ENCODE assay signal across 22 mouse cellular contexts in genomic region chr9:21494726-21495125, GRCm38 (mm10). TPM values are rescaled to one million over a fixed set of nuclear protein-coding genes. Genes with fewer than 3 reads are reported as not detected.
DNase-seq lines count a peak whose midpoint lies in the region; ATAC-seq and TF ChIP-seq lines count a peak whose summit lies in the region.
"Had no signal": no experiment of that assay in that cellular context is flagged by ENCODE, and none has a peak within 500 bp of the region (broad histone marks: within the 10 kb centered on the region; RNA-seq: fewer than 3 reads in every experiment).

No protein-coding gene starts in this region.

- intact Hi-C loops in left cerebral cortex, adult 2 months (cut with DNase I), result no loop called here

- H3K4me2 ChIP-seq in CH12.LX (ENCODE audit: insufficient read depth, low read depth, poor library complexity, severe bottlenecking), result no peak overlapping the region
- H3K4me2 ChIP-seq in embryonic facial prominence, embryonic 12.5 days (replicated peaks), result peak overlapping the region; percentile 52
- H3K4me2 ChIP-seq in limb, embryonic 13.5 days (replicated peaks), result peak overlapping the region; percentile 64
- no peak overlapping the region for H3K4me2 ChIP-seq in intestine, postnatal 0 days (replicated peaks; ENCODE audit: low read depth)
- H3K4me2 ChIP-seq: heart, embryonic 11.5 days; liver, embryonic 15.5 days; neural tube, embryonic 12.5 days had no signal

- H3K9ac ChIP-seq in CH12.LX (ENCODE audit: insufficient read depth, low read depth), result no peak overlapping the region
- no peak overlapping the region for H3K9ac ChIP-seq in embryonic facial prominence, embryonic 12.5 days
- H3K9ac ChIP-seq in limb, embryonic 13.5 days, result peak overlapping the region; percentile 54
- H3K9ac ChIP-seq in intestine, postnatal 0 days (ENCODE audit: low read depth, low read length), result no peak overlapping the region
- H3K9ac ChIP-seq: liver, embryonic 15.5 days; neural tube, embryonic 12.5 days had no signal

- no peak for TF ChIP-seq RAD21 in CH12.LX (IDR thresholded peaks at IDR 0.05; ENCODE audit: low read depth, low read length)

- peaks cover 66 to 92% of the 10 kb centered on the region in 2 experiments for H3K36me3 ChIP-seq in CH12.LX (replicated peaks in 1 of 2; ENCODE audit: control insufficient read depth in 1 of 2, insufficient read depth in 1 of 2, low read length in 1 of 2)
- H3K36me3 ChIP-seq in embryonic facial prominence, embryonic 12.5 days, result peaks cover 31% of the 10 kb centered on the region
- H3K36me3 ChIP-seq in limb, embryonic 13.5 days, result peaks cover 55% of the 10 kb centered on the region
- peaks cover 86% of the 10 kb centered on the region for H3K36me3 ChIP-seq in intestine, postnatal 0 days (ENCODE audit: control insufficient read depth, insufficient read depth)

- H3K27ac ChIP-seq in left cerebral cortex, adult 2 months, result peak overlapping the region; percentile 67
- H3K27ac ChIP-seq in CH12.LX (ENCODE audit: insufficient read depth, low read depth), result peak overlapping the region; percentile 25; the same call in 1 of the 2 replicates
- no peak overlapping the region for H3K27ac ChIP-seq in embryonic facial prominence, embryonic 12.5 days
- no peak overlapping the region; the same call in 1 of the 2 replicates for H3K27ac ChIP-seq in limb, embryonic 13.5 days
- no peak overlapping the region for H3K27ac ChIP-seq in intestine, postnatal 0 days (ENCODE audit: low read depth, low read length)
- H3K27ac ChIP-seq: kidney, postnatal 0 days; liver, embryonic 15.5 days; neural tube, embryonic 12.5 days had no signal

- dilution Hi-C loops in CH12.LX (cut with MboI; ENCODE audit: extremely low pct_ligation_motif_present, extremely low pct_unique_long_range_greater_than_20kb, low sequenced_read_pairs), result no loop called here

- H3K9me3 ChIP-seq in CH12.LX (replicated peaks; ENCODE audit: low read length), result no peaks in the 10 kb centered on the region
- no peaks in the 10 kb centered on the region for H3K9me3 ChIP-seq in embryonic facial prominence, embryonic 12.5 days
- no peaks in the 10 kb centered on the region for H3K9me3 ChIP-seq in limb, embryonic 13.5 days
- no peaks in the 10 kb centered on the region for H3K9me3 ChIP-seq in intestine, postnatal 0 days (ENCODE audit: control insufficient read depth)
- H3K9me3 ChIP-seq: liver, embryonic 15.5 days; neural tube, embryonic 12.5 days had no signal

- H3K4me3 ChIP-seq in left cerebral cortex, adult 2 months, result no peak overlapping the region
- H3K4me3 ChIP-seq in CH12.LX (replicated peaks in 1 of 3; ENCODE audit: low read depth in 2 of 3, low read length in 2 of 3, poor library complexity in 1 of 3), result no peak overlapping the region
- H3K4me3 ChIP-seq in embryonic facial prominence, embryonic 12.5 days, result no peak overlapping the region
- H3K4me3 ChIP-seq in limb, embryonic 13.5 days, result peak overlapping the region; percentile 43
- no peak overlapping the region for H3K4me3 ChIP-seq in intestine, postnatal 0 days (ENCODE audit: low read depth, low read length)
- H3K4me3 ChIP-seq: liver, embryonic 15.5 days; neural tube, embryonic 12.5 days had no signal

- no peak for DNase-seq in left cerebral cortex, adult 2 months (ENCODE audit: extremely low spot score in 1 of 2, low spot score in 2 of 2)
- no peak for DNase-seq in left cerebral cortex, adult 11 months (ENCODE audit: low spot score)
- no peak for DNase-seq in CH12.LX (ENCODE audit: extremely low read depth)
- no peak for DNase-seq in urinary bladder, postnatal 14 days (ENCODE audit: low spot score)
- no peak for DNase-seq in layer of hippocampus, postnatal 25 days (ENCODE audit: extremely low spot score in 1 of 2, low spot score in 1 of 2)
- DNase-seq: adrenal gland, postnatal 25 days; cerebellum, postnatal 25 days; gastrocnemius, postnatal 25 days; heart, postnatal 4 days; lung, postnatal 36 days; right cerebral cortex, postnatal 25 days; thymus, postnatal 14 days had no signal

- H3K27me3 ChIP-seq in CH12.LX (replicated peaks), result no peaks in the 10 kb centered on the region
- no peaks in the 10 kb centered on the region for H3K27me3 ChIP-seq in embryonic facial prominence, embryonic 12.5 days
- no peaks in the 10 kb centered on the region for H3K27me3 ChIP-seq in limb, embryonic 13.5 days
- no peaks in the 10 kb centered on the region for H3K27me3 ChIP-seq in intestine, postnatal 0 days (replicated peaks; ENCODE audit: control insufficient read depth, insufficient read depth, low read length)
- H3K27me3 ChIP-seq: liver, embryonic 15.5 days; neural tube, embryonic 12.5 days had no signal

- no peak for TF ChIP-seq CTCF in left cerebral cortex, adult 2 months (IDR thresholded peaks at IDR 0.05)
- no peak for TF ChIP-seq CTCF in CH12.LX (conservative IDR thresholded peaks at IDR 0.05 in 1 of 2, IDR thresholded peaks at IDR 0.05 in 1 of 2; ENCODE audit: low read depth in 2 of 2, low read length in 2 of 2)
- no peak for TF ChIP-seq CTCF in intestine, postnatal 0 days (IDR thresholded peaks at IDR 0.05; ENCODE audit: low read depth)

- WGBS in embryonic facial prominence, embryonic 12.5 days, result 82% methylated on average over 9 of the region's 9 CpGs
- WGBS in limb, embryonic 13.5 days, result 69% methylated on average over 9 of the region's 9 CpGs
- WGBS in intestine, postnatal 0 days, result 76% methylated on average over 9 of the region's 9 CpGs

- no peak for TF ChIP-seq POLR2A in CH12.LX (IDR thresholded peaks at IDR 0.05; ENCODE audit: low read depth, low read length)

- H3K79me2 ChIP-seq in CH12.LX (replicated peaks; ENCODE audit: control insufficient read depth, extremely low read depth, insufficient read depth, poor library complexity, severe bottlenecking), result no peaks in the 10 kb centered on the region

- in situ Hi-C loops in CH12.LX (cut with MboI; ENCODE audit: low pct_ligation_motif_present, low pct_unique_long_range_greater_than_20kb, low sequenced_read_pairs), result no loop called here

- H3K4me1 ChIP-seq in CH12.LX (ENCODE audit: control insufficient read depth in 1 of 2, insufficient read depth in 2 of 2), result peaks cover 13 to 18% of the 10 kb centered on the region in 2 experiments
- peaks cover 38% of the 10 kb centered on the region for H3K4me1 ChIP-seq in embryonic facial prominence, embryonic 12.5 days
- peaks cover 51% of the 10 kb centered on the region for H3K4me1 ChIP-seq in limb, embryonic 13.5 days
- no peaks in the 10 kb centered on the region for H3K4me1 ChIP-seq in intestine, postnatal 0 days (replicated peaks; ENCODE audit: control insufficient read depth, insufficient read depth, low read length)
- H3K4me1 ChIP-seq: liver, embryonic 15.5 days; neural tube, embryonic 12.5 days had no signal

- no peak for ATAC-seq in embryonic facial prominence, embryonic 12.5 days (ENCODE audit: insufficient number of reproducible peaks, insufficient read depth, low FRiP score, low TSS enrichment)
- no peak for ATAC-seq in limb, embryonic 13.5 days (ENCODE audit: low FRiP score, low read depth)
- no peak for ATAC-seq in intestine, postnatal 0 days
- ATAC-seq: forebrain, embryonic 16.5 days; inflammation-experienced regulatory T-cells, adult 6 months; midbrain, embryonic 16.5 days had no signal

- no peak for TF ChIP-seq EP300 in CH12.LX (IDR thresholded peaks at IDR 0.05; ENCODE audit: low read length)

TF ChIP-seq in CH12.LX, 34 proteins besides CTCF, POLR2A, EP300 and RAD21 (continues in another document):
- TF ChIP-seq NRF1 (IDR thresholded peaks at IDR 0.05; ENCODE audit: low read depth, low read length) (no peak), JUN (IDR thresholded peaks at IDR 0.05; ENCODE audit: insufficient read depth, low read depth, low read length) (no peak), ETS1 (conservative IDR thresholded peaks at IDR 0.05; ENCODE audit: low read depth, low read length) (no peak), TBP (conservative IDR thresholded peaks at IDR 0.05; ENCODE audit: low read depth, low read length) (no peak), USF1 (IDR thresholded peaks at IDR 0.05; ENCODE audit: low read depth, low read length) (no peak), MAZ (IDR thresholded peaks at IDR 0.05; ENCODE audit: low read depth, low read length) (no peak), USF2 (conservative IDR thresholded peaks at IDR 0.05; ENCODE audit: low read depth, low read length) (no peak), UBTF (IDR thresholded peaks at IDR 0.05; ENCODE audit: low read depth, low read length) (no peak), ZMIZ1 (IDR thresholded peaks at IDR 0.05; ENCODE audit: low read depth, low read length) (no peak), KAT2A (IDR thresholded peaks at IDR 0.05; ENCODE audit: insufficient replicate concordance, low read length) (no peak)

RNA-seq across cellular contexts. Expression of gene Tmed1, which starts 15.3 kb away (rescaled TPM):
- 10 to 100 TPM; 13.1 to 13.9 TPM for total RNA-seq in left cerebral cortex, adult 2 months (2021)
- total RNA-seq in CH12.LX (2012; rRNA removed) (28.4 and 28.8 TPM in 2 replicates), CH12.LX (2014; rRNA removed) (21.7 and 25.5 TPM in 2 replicates)
- polyA plus RNA-seq in CH12.LX (2012; ENCODE audit: insufficient read length, low read depth), result 17.1 and 19.8 TPM in 2 replicates
- polyA plus RNA-seq in embryonic facial prominence, embryonic 12.5 days (2016; fragmentation: Nextera tagmentation; extraction: Ambion mirVana), result 113 and 115 TPM in 2 replicates
- polyA plus RNA-seq in limb, embryonic 13.5 days (2015; fragmentation: Nextera tagmentation; extraction: Ambion mirVana), result 135 and 138 TPM in 2 replicates
- total RNA-seq in layer of hippocampus, postnatal 25 days (2021), result 10 to 100 TPM; 12.9 to 14.0 TPM
- polyA plus RNA-seq in intestine, postnatal 0 days (2015; fragmentation: Nextera tagmentation; extraction: Ambion mirVana), result 31.1 and 31.4 TPM in 2 replicates

RNA-seq across cellular contexts. Expression of gene AB124611, which starts 31.2 kb away (rescaled TPM):
- total RNA-seq in left cerebral cortex, adult 2 months (2021), result under 1 TPM in 1 of 2 experiments, not detected in 1; 0.29 TPM
- total RNA-seq in CH12.LX (2012; rRNA removed), result 0.46 and 0.89 TPM in 2 replicates
- total RNA-seq in CH12.LX (2014; rRNA removed), result 1.5 TPM in 2 replicates
- polyA plus RNA-seq in CH12.LX (2012; ENCODE audit: insufficient read length, low read depth), result 2.1 and 2.3 TPM in 2 replicates
- 3.9 and 5.7 TPM in 2 replicates for polyA plus RNA-seq in embryonic facial prominence, embryonic 12.5 days (2016; fragmentation: Nextera tagmentation; extraction: Ambion mirVana)
- 5.2 and 5.5 TPM in 2 replicates for polyA plus RNA-seq in limb, embryonic 13.5 days (2015; fragmentation: Nextera tagmentation; extraction: Ambion mirVana)
- total RNA-seq in layer of hippocampus, postnatal 25 days (2021), result under 1 TPM; 0.47 to 0.61 TPM
- polyA plus RNA-seq in intestine, postnatal 0 days (2015; fragmentation: Nextera tagmentation; extraction: Ambion mirVana), result 0.43 and 1.1 TPM in 2 replicates

RNA-seq across cellular contexts. Expression of gene Carm1, which starts 52.0 kb away (rescaled TPM):
- total RNA-seq in left cerebral cortex, adult 2 months (2021), result 10 to 100 TPM; 78.2 to 79.5 TPM
- total RNA-seq in CH12.LX (2012; rRNA removed) (42.2 and 46.7 TPM in 2 replicates), CH12.LX (2014; rRNA removed) (19.1 and 21.5 TPM in 2 replicates)
- 98.5 and 111 TPM in 2 replicates for polyA plus RNA-seq in CH12.LX (2012; ENCODE audit: insufficient read length, low read depth)
- 79.5 and 86.8 TPM in 2 replicates for polyA plus RNA-seq in embryonic facial prominence, embryonic 12.5 days (2016; fragmentation: Nextera tagmentation; extraction: Ambion mirVana)
- 55.2 and 56.0 TPM in 2 replicates for polyA plus RNA-seq in limb, embryonic 13.5 days (2015; fragmentation: Nextera tagmentation; extraction: Ambion mirVana)
- total RNA-seq in layer of hippocampus, postnatal 25 days (2021), result 10 to 100 TPM; 70.0 to 78.1 TPM
- polyA plus RNA-seq in intestine, postnatal 0 days (2015; fragmentation: Nextera tagmentation; extraction: Ambion mirVana), result 10.0 and 11.9 TPM in 2 replicates

Comparison
In these comparisons a context has a peak if more than half of its experiments do, and no peak if none do; other contexts are left out.
1. H3K27ac ChIP-seq: peak in left cerebral cortex, adult 2 months (single experiment) and CH12.LX (single experiment); none in embryonic facial prominence, embryonic 12.5 days (single experiment), limb, embryonic 13.5 days (single experiment) and intestine, postnatal 0 days (single experiment).
2. H3K4me2 ChIP-seq: peak in embryonic facial prominence, embryonic 12.5 days (single experiment) and limb, embryonic 13.5 days (single experiment); none in CH12.LX (single experiment) and intestine, postnatal 0 days (single experiment).